Mouse (Mus musculus) stomach, postnatal 0 days (tissue): ENCODE data around the gene Ric1. TPM values are rescaled to one million over a fixed set of nuclear protein-coding genes. Genes with fewer than 3 reads are reported as not detected.

Source experiments
- ATAC-seq: fragments of 200-750 bp; cut with Nextera tagmentation; 2 replicates; pipeline ENCODE4 v1.8.0; 2017; ENCODE audit not compliant: low FRiP score, low TSS enrichment
- DNase-seq: peaks from one replicate; pipeline ENCODE4 v3.0.0-alpha.2; 2016; ENCODE audit warnings: low spot score
- H3K27ac ChIP-seq: fragments of 300-500 bp; sonication (generic); replicated peaks from 2 replicates; pipeline ENCODE4 v1.5.1; 2014; ENCODE audit warnings: mild to moderate bottlenecking, control low read depth
- H3K27me3 ChIP-seq: fragments of 300-500 bp; sonication (generic); 2 replicates; pipeline ENCODE4 v1.6.1; 2014; ENCODE audit warnings: low read length; ENCODE audit not compliant: control insufficient read depth, insufficient read depth
- H3K36me3 ChIP-seq: fragments of 300-500 bp; sonication (generic); 2 replicates; pipeline ENCODE4 v1.6.1; 2014; ENCODE audit warnings: low read length, mixed read lengths; ENCODE audit not compliant: control insufficient read depth, insufficient read depth
- H3K4me1 ChIP-seq: fragments of 300-500 bp; sonication (generic); replicated peaks from 2 replicates; pipeline ENCODE4 v1.6.1; 2014; ENCODE audit warnings: antibody characterized with exemption; ENCODE audit not compliant: control insufficient read depth, insufficient read depth
- H3K4me2 ChIP-seq: fragments of 300-500 bp; sonication (generic); replicated peaks from 2 replicates; pipeline ENCODE4 v1.6.1; 2014; ENCODE audit warnings: low read depth, mild to moderate bottlenecking, control low read depth, moderate library complexity
- H3K4me3 ChIP-seq: fragments of 300-500 bp; sonication (generic); 2 replicates; pipeline ENCODE4 v1.5.1; 2014; ENCODE audit warnings: low read depth, low read length, control low read depth
- H3K9ac ChIP-seq: fragments of 300-500 bp; sonication (generic); 2 replicates; pipeline ENCODE4 v1.6.1; 2014; ENCODE audit warnings: mild to moderate bottlenecking, low read length, control low read depth, mixed read lengths
- H3K9me3 ChIP-seq: fragments of 300-500 bp; sonication (generic); 2 replicates; pipeline ENCODE4 v1.6.1; 2016; ENCODE audit warnings: low read length; ENCODE audit not compliant: control insufficient read depth
- CTCF ChIP-seq: IDR thresholded peaks from 2 replicates; pipeline ENCODE4 v1.5.1; 2016; ENCODE audit warnings: antibody characterized with exemption, low read depth, mild to moderate bottlenecking, moderate library complexity
- EP300 ChIP-seq: optimal IDR thresholded peaks from 2 replicates; pipeline ENCODE3; 2016; ENCODE audit warnings: antibody characterized with exemption
- WGBS: fragments of 180-500 bp; shearing (Covaris S2); extraction: QIAGEN DNeasy Blood & Tissue Kit; methylation state at CpG from one replicate; pipeline ENCODE4 v1.1.7; 2014; 5-methylcytosine and 5-hydroxymethylcytosine counted together
- polyA plus RNA-seq: library from polyadenylated mRNA; unstranded; fragments of >200 nt; fragmentation: Nextera tagmentation; extraction: Ambion mirVana; gene quantifications from 2 replicates; pipeline ENCODE4 v1.2.1, GENCODE M21; 2015

Gene Ric1
- polyA plus RNA-seq, 1 experiment from 2014 or later, result 7.6 TPM

- Histone ChIP-seq H3K27me3 (no peaks in the 10 kb centered on the region), H3K4me1 (no peaks in the 10 kb centered on the region), H3K27ac (no peak overlapping the region), H3K9ac (no peak overlapping the region), H3K9me3 (no peaks in the 10 kb centered on the region), H3K4me2 (no peak overlapping the region), H3K36me3 (no peaks in the 10 kb centered on the region), H3K4me3 (no peak overlapping the region)
- DNase-seq (no peak), ATAC-seq (no peak)
- WGBS, result 72% methylated on average over 2 of the region's 2 CpGs
- TF ChIP-seq CTCF, result no peak
- TF ChIP-seq EP300, result no peak
Measured at GRCm38 (mm10) chr19:29511826-29512225, 10.3 kb upstream of the Ric1 start.

GRCm38 (mm10) chr19:29513111-29513766, 8.8 kb upstream of the Ric1 start:
- no peak overlapping the region for H3K27ac ChIP-seq
- H3K4me2 ChIP-seq, result no peak overlapping the region
- no peaks in the 10 kb centered on the region for H3K9me3 ChIP-seq
- H3K36me3 ChIP-seq, result no peaks in the 10 kb centered on the region
- no peak overlapping the region for H3K9ac ChIP-seq
- no peaks in the 10 kb centered on the region for H3K27me3 ChIP-seq
- DNase-seq (no peak), ATAC-seq (no peak)
- no peak overlapping the region for H3K4me3 ChIP-seq
- no peaks in the 10 kb centered on the region for H3K4me1 ChIP-seq
- WGBS, result 52% methylated on average over 2 of the region's 2 CpGs
- TF ChIP-seq CTCF, result no peak
- no peak for TF ChIP-seq EP300

GRCm38 (mm10) chr19:29514130-29514529, 8.0 kb upstream of the Ric1 start:
- DNase-seq, result no peak
- ATAC-seq, result no peak

GRCm38 (mm10) chr19:29515386-29515785, 6.7 kb upstream of the Ric1 start:
- Histone ChIP-seq H3K4me3 (no peak overlapping the region), H3K27me3 (no peaks in the 10 kb centered on the region), H3K4me2 (no peak overlapping the region), H3K9me3 (no peaks in the 10 kb centered on the region), H3K4me1 (no peaks in the 10 kb centered on the region), H3K36me3 (no peaks in the 10 kb centered on the region), H3K27ac (no peak overlapping the region), H3K9ac (no peak overlapping the region)
- no peak for DNase-seq
- no peak for ATAC-seq
- TF ChIP-seq CTCF (no peak), EP300 (no peak)
- 89% methylated on average over 3 of the region's 3 CpGs for WGBS

More at GRCm38 (mm10) chr19:29514130-29514529, 8.0 kb upstream of the Ric1 start:
- H3K27ac ChIP-seq, result no peak overlapping the region
- H3K27me3 ChIP-seq, result no peaks in the 10 kb centered on the region
- no peak overlapping the region for H3K4me3 ChIP-seq
- no peak overlapping the region for H3K9ac ChIP-seq
- no peak for TF ChIP-seq CTCF
- TF ChIP-seq EP300, result no peak
- no peaks in the 10 kb centered on the region for H3K9me3 ChIP-seq
- H3K4me2 ChIP-seq, result no peak overlapping the region
- H3K4me1 ChIP-seq, result no peaks in the 10 kb centered on the region
- WGBS, result 100% methylated on average over 3 of the region's 3 CpGs
- no peaks in the 10 kb centered on the region for H3K36me3 ChIP-seq

- Histone ChIP-seq H3K36me3 (no peaks in the 10 kb centered on the region), H3K4me2 (no peak overlapping the region), H3K9me3 (no peaks in the 10 kb centered on the region), H3K27ac (no peak overlapping the region), H3K4me1 (no peaks in the 10 kb centered on the region), H3K9ac (no peak overlapping the region), H3K4me3 (no peak overlapping the region), H3K27me3 (no peaks in the 10 kb centered on the region)
- WGBS, result 71% methylated on average over 10 of the region's 10 CpGs
- DNase-seq (no peak), ATAC-seq (no peak)
- TF ChIP-seq EP300 (no peak), CTCF (no peak)
Measured at GRCm38 (mm10) chr19:29515991-29516390, 6.1 kb upstream of the Ric1 start.

GRCm38 (mm10) chr19:29518409-29518808, 3.7 kb upstream of the Ric1 start:
- Histone ChIP-seq H3K4me1 (peaks cover 2% of the 10 kb centered on the region; the same call in 1 of the 2 replicates), H3K27ac (no peak overlapping the region), H3K36me3 (no peaks in the 10 kb centered on the region), H3K4me2 (no peak overlapping the region), H3K4me3 (no peak overlapping the region), H3K9ac (no peak overlapping the region), H3K9me3 (no peaks in the 10 kb centered on the region), H3K27me3 (no peaks in the 10 kb centered on the region)
- ATAC-seq (no peak), DNase-seq (no peak)
- 70% methylated on average over 7 of the region's 7 CpGs for WGBS
- TF ChIP-seq EP300 (no peak), CTCF (no peak)
